Mouse (Mus musculus) cortical plate, adult 2 months (tissue): Measurements from ENCODE around the gene Cdk5rap3.

Experiments
- CTCF ChIP-seq: fragments of 200-500 bp; IDR thresholded peaks from 2 replicates; pipeline ENCODE4 v1.5.1; 2011; ENCODE audit warnings: mild to moderate bottlenecking, control low read depth, low read length; ENCODE audit not compliant: insufficient read depth; ENCODE audit errors: extremely low read depth
- POLR2A ChIP-seq: fragments of 200-500 bp; IDR thresholded peaks from 2 replicates; pipeline ENCODE4 v1.6.1; 2011; ENCODE audit warnings: mild to moderate bottlenecking, low read length, control low read depth; ENCODE audit not compliant: insufficient read depth; ENCODE audit errors: extremely low read depth

DNA sequence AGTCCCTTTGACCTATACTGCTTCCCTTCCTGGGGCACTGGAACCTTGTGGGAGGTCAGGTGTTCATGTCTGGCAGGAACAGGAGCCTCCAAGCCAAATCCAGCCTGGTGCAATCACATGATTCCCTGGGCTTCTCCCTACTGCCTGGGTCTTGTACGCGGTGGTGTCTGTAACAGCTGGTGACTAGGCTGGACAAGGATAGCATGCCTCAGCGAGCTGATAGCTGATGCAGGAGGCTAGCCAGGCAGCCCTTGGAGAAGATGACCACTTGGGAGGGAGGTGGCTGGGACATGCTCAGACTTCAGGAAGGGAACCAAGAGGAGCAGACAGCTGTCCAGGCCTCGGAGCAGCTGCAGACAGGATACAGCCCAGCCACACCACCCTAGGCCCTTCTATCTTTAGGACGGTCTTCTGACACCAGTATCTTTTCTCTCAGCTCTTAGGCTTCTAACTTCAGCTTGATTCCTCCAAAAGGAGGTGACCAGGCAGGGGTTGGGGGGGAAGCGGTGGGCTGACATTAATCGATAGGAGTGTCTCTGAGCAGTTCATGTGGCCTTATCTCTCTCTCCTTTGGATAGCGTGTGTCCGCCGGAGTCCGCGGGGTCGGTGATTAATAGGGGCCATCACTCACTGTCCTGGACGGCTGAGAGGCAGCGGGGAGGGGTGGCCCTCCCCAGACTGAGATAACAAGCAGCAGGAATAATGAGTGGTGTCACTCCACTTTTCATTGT is 9.7 kb downstream of the Cdk5rap3 start:
- no peak for TF ChIP-seq POLR2A
- TF ChIP-seq CTCF = no peak
